Mouse (Mus musculus) liver, postnatal 0 days (tissue): Measurements from ENCODE around the gene Nudt19.

Experiments
- CTCF ChIP-seq: sonication (generic); IDR thresholded peaks from 2 replicates; pipeline ENCODE4 v1.5.1; 2016; ENCODE audit warnings: antibody characterized with exemption, low read depth
- EP300 ChIP-seq: IDR thresholded peaks from 2 replicates; pipeline ENCODE4 v1.6.1; 2016; ENCODE audit warnings: antibody characterized with exemption, low read depth, mild to moderate bottlenecking

DNA sequence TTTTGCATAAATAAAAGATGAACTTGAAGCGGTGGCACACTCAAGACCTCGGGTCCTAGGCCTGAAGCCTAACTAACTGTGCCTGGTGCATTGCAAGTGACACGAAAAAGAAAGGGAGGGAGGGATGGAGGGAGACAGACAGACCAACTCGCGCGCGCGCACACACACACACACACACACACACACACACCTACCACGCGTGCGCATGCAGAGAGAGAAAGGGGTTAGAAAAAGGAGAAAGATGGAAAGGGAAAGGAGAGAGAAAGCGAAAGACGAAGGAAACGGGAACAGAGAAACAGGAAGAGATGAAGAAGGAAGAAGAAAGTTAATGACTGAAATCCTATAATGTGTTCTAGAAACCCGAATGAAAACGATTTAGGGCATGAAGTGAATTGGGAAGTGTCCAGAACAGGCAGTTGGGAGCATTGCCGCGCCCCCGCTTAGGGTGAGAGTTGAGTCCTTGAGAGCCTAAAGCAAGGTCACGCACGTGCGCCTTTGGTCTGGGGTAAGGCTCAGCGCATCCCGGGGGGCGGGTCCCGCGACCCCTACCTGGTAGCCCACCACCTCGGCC, 1.4 kb downstream of the Nudt19 start:
- TF ChIP-seq EP300: no peak
- no peak for TF ChIP-seq CTCF
